Mouse (Mus musculus) forebrain, embryonic 11.5 days (tissue): ENCODE data around the gene Sirpa. TPM values are rescaled to one million over a fixed set of nuclear protein-coding genes. Genes with fewer than 3 reads are reported as not detected.

Experiments
- ATAC-seq: fragments of 200-750 bp; cut with Nextera tagmentation; replicated peaks from 2 replicates; pipeline ENCODE4 v1.8.0; 2017; ENCODE audit warnings: moderate TSS enrichment; ENCODE audit not compliant: low FRiP score
- DNase-seq: peaks from one replicate; pipeline ENCODE4 v3.0.0-alpha.2; 2017; ENCODE audit warnings: low spot score
- H3K27ac ChIP-seq: fragments of 300-500 bp; sonication (generic); 2 replicates; pipeline ENCODE4 v1.5.1; 2014; ENCODE audit warnings: low read depth, low read length
- H3K27me3 ChIP-seq: fragments of 300-500 bp; sonication (generic); 2 replicates; pipeline ENCODE4 v1.6.1; 2014; ENCODE audit warnings: mild to moderate bottlenecking, low read length, mixed read lengths; ENCODE audit not compliant: control insufficient read depth, insufficient read depth
- H3K36me3 ChIP-seq: fragments of 300-500 bp; sonication (generic); 2 replicates; pipeline ENCODE4 v1.6.1; 2014; ENCODE audit warnings: mild to moderate bottlenecking, low read length, moderate library complexity, mixed read lengths; ENCODE audit not compliant: control insufficient read depth, insufficient read depth
- H3K4me1 ChIP-seq: fragments of 300-500 bp; sonication (generic); replicated peaks from 2 replicates; pipeline ENCODE4 v1.6.1; 2014; ENCODE audit warnings: low read length, mixed read lengths; ENCODE audit not compliant: control insufficient read depth, insufficient read depth
- H3K4me2 ChIP-seq: fragments of 300-500 bp; sonication (generic); 2 replicates; pipeline ENCODE4 v1.6.1; 2014; ENCODE audit warnings: low read depth, mild to moderate bottlenecking, low read length, moderate library complexity, mixed read lengths; ENCODE audit not compliant: severe bottlenecking
- H3K4me3 ChIP-seq: fragments of 300-500 bp; sonication (generic); 2 replicates; pipeline ENCODE4 v1.5.1; 2014; ENCODE audit warnings: low read depth, low read length
- H3K9ac ChIP-seq: fragments of 300-500 bp; sonication (generic); 2 replicates; pipeline ENCODE4 v1.6.1; 2014; ENCODE audit warnings: low read length
- H3K9me3 ChIP-seq: fragments of 300-500 bp; sonication (generic); 2 replicates; pipeline ENCODE4 v1.6.1; 2016; ENCODE audit warnings: low read length, mixed read lengths; ENCODE audit not compliant: control insufficient read depth
- WGBS: fragments of 180-500 bp; shearing (Covaris S2); extraction: QIAGEN DNeasy Blood & Tissue Kit; methylation state at CpG from one replicate; pipeline ENCODE4 v1.1.7; 2014; 5-methylcytosine and 5-hydroxymethylcytosine counted together
- polyA plus RNA-seq: library from polyadenylated mRNA; unstranded; fragments of >200 nt; fragmentation: Nextera tagmentation; extraction: Ambion mirVana; gene quantifications from 2 replicates; pipeline ENCODE4 v1.2.1, GENCODE M21; 2014

The Sirpa gene
- polyA plus RNA-seq, 1 experiment from 2014 or later = 18.7 TPM

- Histone ChIP-seq H3K9ac (no peak overlapping the region), H3K27me3 (no peaks in the 10 kb centered on the region), H3K4me1 (no peaks in the 10 kb centered on the region), H3K27ac (no peak overlapping the region), H3K36me3 (no peaks in the 10 kb centered on the region), H3K9me3 (no peaks in the 10 kb centered on the region), H3K4me2 (no peak overlapping the region), H3K4me3 (no peak overlapping the region)
- no peak for DNase-seq
- WGBS = 59% methylated on average over 12 of the region's 12 CpGs
- ATAC-seq = no peak
Measured at GRCm38 (mm10) chr2:129558008-129558874, 34.4 kb upstream of the Sirpa start.

DNA sequence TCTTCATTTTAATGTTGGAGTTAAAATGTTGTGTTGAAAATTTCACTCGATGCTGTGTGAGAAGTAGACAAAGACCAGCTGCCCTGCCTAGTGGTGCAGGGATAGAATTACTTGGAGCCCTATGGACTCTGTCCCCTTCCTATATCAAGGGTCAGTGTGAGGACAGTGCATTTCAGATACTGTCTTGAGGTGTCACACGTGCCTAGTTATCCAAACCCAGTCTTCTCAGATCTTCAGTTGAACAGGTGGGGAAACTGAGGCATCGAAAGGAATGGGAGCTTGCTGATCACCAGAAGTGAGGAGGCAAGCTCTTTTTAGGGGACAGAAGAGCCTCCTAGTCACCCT is 33.8 kb upstream of the Sirpa start:
- H3K27me3 ChIP-seq = no peaks in the 10 kb centered on the region
- H3K4me1 ChIP-seq = no peaks in the 10 kb centered on the region
- H3K27ac ChIP-seq = no peak overlapping the region
- no peak overlapping the region for H3K4me3 ChIP-seq
- WGBS = 80% methylated on average over 3 of the region's 3 CpGs
- DNase-seq (no peak), ATAC-seq (no peak)
- H3K36me3 ChIP-seq = no peaks in the 10 kb centered on the region
- H3K4me2 ChIP-seq = no peak overlapping the region
- H3K9ac ChIP-seq = no peak overlapping the region
- no peaks in the 10 kb centered on the region for H3K9me3 ChIP-seq

- ATAC-seq (no peak), DNase-seq (no peak)
- Histone ChIP-seq H3K4me2 (no peak overlapping the region), H3K4me1 (no peaks in the 10 kb centered on the region), H3K27me3 (no peaks in the 10 kb centered on the region), H3K9ac (no peak overlapping the region), H3K9me3 (no peaks in the 10 kb centered on the region), H3K4me3 (no peak overlapping the region), H3K36me3 (no peaks in the 10 kb centered on the region), H3K27ac (no peak overlapping the region)
- WGBS = 81% methylated on average over 3 of the region's 3 CpGs
Measured at GRCm38 (mm10) chr2:129561796-129562195, 30.8 kb upstream of the Sirpa start.

- no peaks in the 10 kb centered on the region for H3K36me3 ChIP-seq
- no peak overlapping the region for H3K9ac ChIP-seq
- no peaks in the 10 kb centered on the region for H3K27me3 ChIP-seq
- no peak overlapping the region for H3K4me2 ChIP-seq
- 77% methylated on average over 5 of the region's 5 CpGs for WGBS
- H3K9me3 ChIP-seq = no peaks in the 10 kb centered on the region
- no peak for DNase-seq
- no peak for ATAC-seq
- H3K4me3 ChIP-seq = no peak overlapping the region
- no peaks in the 10 kb centered on the region for H3K4me1 ChIP-seq
- no peak overlapping the region for H3K27ac ChIP-seq
Measured at GRCm38 (mm10) chr2:129563944-129564709, 28.5 kb upstream of the Sirpa start.

GRCm38 (mm10) chr2:129569120-129569519 is 23.5 kb upstream of the Sirpa start:
- DNase-seq = no peak
- Histone ChIP-seq H3K27ac (no peak overlapping the region), H3K4me2 (no peak overlapping the region), H3K9me3 (no peaks in the 10 kb centered on the region), H3K4me1 (peaks cover 7% of the 10 kb centered on the region; the same call in 1 of the 2 replicates), H3K27me3 (no peaks in the 10 kb centered on the region), H3K36me3 (no peaks in the 10 kb centered on the region), H3K9ac (no peak overlapping the region), H3K4me3 (no peak overlapping the region)
- ATAC-seq = no peak
- WGBS = 88% methylated on average over 7 of the region's 7 CpGs

GRCm38 (mm10) chr2:129569556-129569955 is 23.1 kb upstream of the Sirpa start:
- WGBS = 83% methylated on average over 5 of the region's 5 CpGs
- H3K36me3 ChIP-seq = no peaks in the 10 kb centered on the region
- no peak for ATAC-seq

GRCm38 (mm10) chr2:129573701-129574273 is 18.8 kb upstream of the Sirpa start:
- H3K27ac ChIP-seq = no peak overlapping the region
- ATAC-seq (0 out of 2 replicates have a peak, but pooled peaks have one; percentile 41), DNase-seq (no peak)
- H3K4me3 ChIP-seq = peak overlapping the region; percentile 24; the same call in 1 of the 2 replicates
- H3K36me3 ChIP-seq = no peaks in the 10 kb centered on the region
- H3K9ac ChIP-seq = peak overlapping the region; percentile 59
- peaks cover 15% of the 10 kb centered on the region; the same call in 1 of the 2 replicates for H3K4me1 ChIP-seq
- no peaks in the 10 kb centered on the region for H3K9me3 ChIP-seq
- peak overlapping the region; percentile 66 for H3K4me2 ChIP-seq
- 14% methylated on average over 4 of the region's 4 CpGs for WGBS
- H3K27me3 ChIP-seq = no peaks in the 10 kb centered on the region

More at GRCm38 (mm10) chr2:129569556-129569955, 23.1 kb upstream of the Sirpa start:
- Histone ChIP-seq H3K4me2 (no peak overlapping the region), H3K4me1 (peaks cover 10% of the 10 kb centered on the region; the same call in 1 of the 2 replicates), H3K9ac (no peak overlapping the region), H3K27ac (no peak overlapping the region), H3K4me3 (no peak overlapping the region), H3K9me3 (no peaks in the 10 kb centered on the region), H3K27me3 (no peaks in the 10 kb centered on the region)
- DNase-seq = no peak

GRCm38 (mm10) chr2:129574395-129575046 is 18.1 kb upstream of the Sirpa start:
- H3K27ac ChIP-seq = no peak overlapping the region
- no peaks in the 10 kb centered on the region for H3K27me3 ChIP-seq
- H3K4me2 ChIP-seq = peak overlapping the region; percentile 66
- 8% methylated on average over 24 of the region's 24 CpGs for WGBS
- ATAC-seq (peak; percentile 88), DNase-seq (peak; percentile 75)
- H3K9ac ChIP-seq = peak overlapping the region; percentile 59
- H3K36me3 ChIP-seq = no peaks in the 10 kb centered on the region
- H3K4me1 ChIP-seq = peaks cover 15% of the 10 kb centered on the region; the same call in 1 of the 2 replicates
- no peaks in the 10 kb centered on the region for H3K9me3 ChIP-seq
- H3K4me3 ChIP-seq = peak overlapping the region; percentile 24; the same call in 1 of the 2 replicates
